Mouse (Mus musculus) heart, embryonic 16.5 days (tissue): ENCODE data around the gene Matn4. TPM values are rescaled to one million over a fixed set of nuclear protein-coding genes. Genes with fewer than 3 reads are reported as not detected.
A peak's percentile ranks its signal among the peaks of the same experiment; 100 is the strongest.

ENCODE experiments used
- ATAC-seq: fragments of 200-750 bp; cut with Nextera tagmentation; replicated peaks from 2 replicates; pipeline ENCODE4 v1.8.0; 2017; ENCODE audit warnings: moderate number of reproducible peaks; ENCODE audit not compliant: insufficient read depth, low FRiP score; ENCODE audit errors: extremely low read depth
- H3K27ac ChIP-seq: fragments of 300-500 bp; sonication (generic); 2 replicates; pipeline ENCODE4 v1.5.1; 2014; ENCODE audit warnings: mild to moderate bottlenecking, low read length, control low read depth, moderate library complexity
- H3K27me3 ChIP-seq: fragments of 300-500 bp; sonication (generic); 2 replicates; pipeline ENCODE4 v1.6.1; 2014; ENCODE audit warnings: low read length, mixed read lengths; ENCODE audit not compliant: control insufficient read depth, insufficient read depth
- H3K36me3 ChIP-seq: fragments of 300-500 bp; sonication (generic); 2 replicates; pipeline ENCODE4 v1.6.1; 2014; ENCODE audit not compliant: control insufficient read depth, insufficient read depth
- H3K4me1 ChIP-seq: fragments of 300-500 bp; sonication (generic); 2 replicates; pipeline ENCODE4 v1.6.1; 2014; ENCODE audit warnings: low read length, mixed read lengths; ENCODE audit not compliant: control insufficient read depth, insufficient read depth
- H3K4me2 ChIP-seq: fragments of 300-500 bp; sonication (generic); 2 replicates; pipeline ENCODE4 v1.6.1; 2014; ENCODE audit warnings: low read depth, mild to moderate bottlenecking, control low read depth, low read length
- H3K4me3 ChIP-seq: fragments of 300-500 bp; sonication (generic); 2 replicates; pipeline ENCODE4 v1.5.1; 2014; ENCODE audit warnings: mild to moderate bottlenecking, control low read depth, low read length
- H3K9ac ChIP-seq: fragments of 300-500 bp; sonication (generic); 2 replicates; pipeline ENCODE4 v1.6.1; 2014; ENCODE audit warnings: low read length, control low read depth
- H3K9me3 ChIP-seq: fragments of 300-500 bp; sonication (generic); replicated peaks from 2 replicates; pipeline ENCODE4 v1.6.1; 2016; ENCODE audit warnings: low read length; ENCODE audit not compliant: control insufficient read depth
- WGBS: fragments of 180-500 bp; shearing (Covaris S2); extraction: QIAGEN DNeasy Blood & Tissue Kit; methylation state at CpG from one replicate; pipeline ENCODE4 v1.1.7; 2014; 5-methylcytosine and 5-hydroxymethylcytosine counted together
- polyA plus RNA-seq: library from polyadenylated mRNA; unstranded; fragments of >200 nt; fragmentation: Nextera tagmentation; extraction: Ambion mirVana; gene quantifications from 2 replicates; pipeline ENCODE4 v1.2.1, GENCODE M21; 2015

The Matn4 gene
- polyA plus RNA-seq, 1 experiment from 2014 or later, result 7.2 TPM

DNA sequence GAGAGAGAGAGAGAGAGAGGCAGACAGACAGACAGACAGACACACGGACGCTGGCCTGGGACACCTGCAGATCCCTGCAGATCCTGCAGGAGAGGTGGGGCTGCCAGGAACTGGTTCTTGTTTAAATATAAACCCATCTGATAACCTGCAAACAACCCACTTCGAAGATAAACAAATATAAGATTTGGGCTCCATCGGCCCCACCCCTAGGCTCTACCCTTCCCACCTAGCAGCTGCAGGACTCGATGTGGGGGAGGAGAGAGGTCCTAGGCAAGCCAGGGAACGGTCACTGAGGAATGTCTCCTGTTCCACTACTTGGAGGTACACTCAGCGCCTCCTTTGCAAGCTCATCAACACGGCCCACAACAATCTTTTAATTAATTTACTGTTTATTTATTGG lies 33.3 kb upstream of the Matn4 start:
- Histone ChIP-seq H3K4me3 (no peak overlapping the region), H3K4me2 (peak overlapping the region; percentile 3; the same call in 1 of the 2 replicates), H3K4me1 (peaks cover 32% of the 10 kb centered on the region), H3K36me3 (no peaks in the 10 kb centered on the region), H3K9me3 (no peaks in the 10 kb centered on the region), H3K27ac (no peak overlapping the region), H3K27me3 (no peaks in the 10 kb centered on the region; the same call in 1 of the 2 replicates), H3K9ac (no peak overlapping the region)
- 52% methylated on average over 8 of the region's 8 CpGs for WGBS
- no peak for ATAC-seq

DNA sequence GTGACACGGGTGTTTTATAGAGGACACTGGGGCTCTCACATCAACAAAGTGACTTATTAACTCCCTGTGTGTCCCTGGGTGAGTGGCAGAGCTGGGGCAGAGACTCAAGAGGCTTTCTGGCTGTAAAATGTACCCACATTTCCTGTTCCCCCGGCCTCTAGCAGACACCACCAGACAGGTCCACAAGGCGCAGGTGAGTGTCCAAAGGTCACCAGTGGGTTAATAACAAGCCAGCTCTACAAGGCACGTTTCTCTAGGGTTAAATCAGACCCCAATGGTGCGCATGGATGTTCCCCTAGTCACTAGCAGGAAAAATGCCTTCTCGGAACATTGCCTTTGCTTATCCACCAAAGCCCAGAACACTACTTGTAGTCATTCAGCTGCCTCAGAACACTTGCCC lies 32.8 kb upstream of the Matn4 start:
- peaks cover 36% of the 10 kb centered on the region for H3K4me1 ChIP-seq
- H3K27ac ChIP-seq, result no peak overlapping the region
- H3K4me2 ChIP-seq, result no peak overlapping the region
- no peaks in the 10 kb centered on the region for H3K36me3 ChIP-seq
- H3K9me3 ChIP-seq, result no peaks in the 10 kb centered on the region
- no peak overlapping the region for H3K9ac ChIP-seq
- 68% methylated on average over 6 of the region's 6 CpGs for WGBS
- no peaks in the 10 kb centered on the region; the same call in 1 of the 2 replicates for H3K27me3 ChIP-seq
- H3K4me3 ChIP-seq, result no peak overlapping the region
- ATAC-seq, result no peak

DNA sequence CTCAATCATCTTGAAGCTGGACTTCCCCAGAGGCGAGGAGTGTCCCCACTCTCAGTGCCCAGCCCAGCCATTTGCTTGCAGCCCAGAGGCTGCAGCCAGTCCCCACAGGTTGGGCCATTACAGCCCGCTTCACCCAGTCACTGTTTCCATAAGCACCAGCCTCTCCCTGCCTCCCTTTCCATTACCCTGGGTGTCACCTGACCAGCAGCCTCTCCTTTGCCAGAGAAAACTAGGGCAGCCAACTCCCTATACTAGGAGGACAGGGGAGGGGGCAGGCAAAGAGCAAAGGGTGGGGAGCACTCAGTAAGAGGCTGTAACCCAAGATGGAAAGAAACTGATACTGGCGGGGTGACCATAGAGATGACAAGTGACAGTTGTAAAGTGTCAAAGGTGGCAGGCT lies 32.0 kb upstream of the Matn4 start:
- no peak overlapping the region for H3K4me2 ChIP-seq

DNA sequence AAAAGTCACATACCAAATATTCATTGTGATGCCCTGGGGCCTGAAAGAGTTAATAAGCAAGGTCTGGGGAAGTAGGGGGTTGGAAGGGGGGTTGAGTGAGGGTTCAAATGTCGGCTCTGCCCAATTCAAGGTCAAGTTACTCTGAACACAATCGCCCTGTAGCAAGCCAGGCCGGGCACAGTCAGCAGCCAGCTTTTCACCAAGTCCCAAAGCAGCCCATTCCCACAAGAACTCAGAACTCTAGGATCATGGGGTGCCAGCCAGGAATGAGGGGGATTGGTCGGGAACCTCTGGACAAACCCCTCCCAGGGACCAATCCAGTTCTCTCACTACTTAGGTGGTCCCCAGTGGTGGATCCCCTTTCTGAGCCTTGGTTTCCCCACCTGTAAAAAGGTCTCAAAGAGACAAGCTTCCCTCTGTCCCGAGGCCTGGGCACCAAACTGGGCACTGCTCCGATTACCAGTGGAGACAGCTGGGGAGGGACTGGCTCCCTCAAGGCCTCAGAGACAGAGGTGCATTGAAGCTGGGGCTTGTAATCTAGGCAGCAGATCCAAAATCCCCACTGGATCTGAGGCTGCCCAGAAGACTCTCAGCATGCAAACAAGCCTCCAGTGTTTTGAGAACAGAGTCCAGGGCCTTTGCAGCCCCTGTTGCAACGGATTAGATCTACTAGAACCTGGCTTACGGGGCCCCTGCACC lies 31.4 kb upstream of the Matn4 start:
- peak overlapping the region; percentile 33 for H3K27ac ChIP-seq
- no peaks in the 10 kb centered on the region for H3K9me3 ChIP-seq
- H3K9ac ChIP-seq, result 0 out of 2 replicates have a peak overlapping the region, but pooled peaks have one; percentile 18
- WGBS, result 30% methylated on average over 8 of the region's 8 CpGs
- H3K27me3 ChIP-seq, result no peaks in the 10 kb centered on the region; the same call in 1 of the 2 replicates
- H3K4me1 ChIP-seq, result peaks cover 41% of the 10 kb centered on the region
- H3K4me3 ChIP-seq, result no peak overlapping the region
- H3K36me3 ChIP-seq, result no peaks in the 10 kb centered on the region
- H3K4me2 ChIP-seq, result no peak overlapping the region
- no peak for ATAC-seq

More for the DNA sequence above, 32.0 kb upstream of the Matn4 start:
- Histone ChIP-seq H3K27me3 (no peaks in the 10 kb centered on the region; the same call in 1 of the 2 replicates), H3K9ac (0 out of 2 replicates have a peak overlapping the region, but pooled peaks have one; percentile 18), H3K36me3 (no peaks in the 10 kb centered on the region), H3K4me1 (peaks cover 41% of the 10 kb centered on the region), H3K27ac (peak overlapping the region; percentile 33), H3K9me3 (no peaks in the 10 kb centered on the region), H3K4me3 (no peak overlapping the region)
- no peak for ATAC-seq
- WGBS, result 51% methylated on average over 3 of the region's 3 CpGs

DNA sequence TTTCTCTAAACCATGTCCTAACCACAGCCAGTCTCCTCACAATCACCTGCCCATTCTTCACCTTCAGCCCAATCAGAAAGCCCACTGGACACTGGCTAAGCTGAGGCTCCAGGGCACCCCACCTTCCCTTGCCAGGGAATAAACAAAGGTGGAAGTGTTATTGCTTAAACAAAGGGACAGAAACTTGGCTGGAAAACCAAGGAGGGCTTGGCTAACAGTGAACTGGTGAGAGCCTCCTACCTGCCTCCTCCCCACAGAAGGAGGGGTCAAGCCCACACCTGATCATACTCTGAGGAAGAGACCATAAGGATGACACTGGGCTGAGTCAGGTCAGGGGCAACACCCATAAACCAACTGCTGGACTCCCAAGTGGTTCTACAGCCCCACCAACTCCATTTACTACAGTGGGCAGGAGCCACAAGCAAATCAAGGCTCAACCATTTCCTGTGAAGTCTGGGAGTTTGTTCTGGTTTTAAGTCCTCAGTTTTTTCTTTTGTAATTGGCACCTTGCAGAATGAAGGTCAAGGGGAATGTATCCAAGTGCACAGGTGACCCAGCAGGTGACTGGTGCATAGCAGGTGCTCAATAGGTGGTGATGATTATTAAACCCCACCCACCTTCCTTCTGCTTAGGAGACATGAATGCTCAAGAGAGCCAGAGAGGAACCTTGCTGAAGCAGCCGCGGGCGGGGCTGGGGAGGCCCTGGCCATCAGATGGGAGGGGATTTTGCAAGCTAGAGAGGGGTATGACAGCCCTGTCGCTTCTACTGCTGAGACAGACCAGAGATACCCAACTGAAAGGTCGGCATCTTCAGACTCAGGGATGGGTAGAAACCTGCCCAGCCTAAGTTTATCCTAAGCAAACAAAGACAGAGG lies 30.5 kb upstream of the Matn4 start:
- H3K4me2 ChIP-seq, result no peak overlapping the region
- H3K36me3 ChIP-seq, result no peaks in the 10 kb centered on the region
- 33% methylated on average over 5 of the region's 5 CpGs for WGBS
- H3K4me1 ChIP-seq, result peaks cover 40% of the 10 kb centered on the region
- ATAC-seq, result no peak
- H3K9me3 ChIP-seq, result no peaks in the 10 kb centered on the region
- no peak overlapping the region for H3K9ac ChIP-seq
- no peaks in the 10 kb centered on the region; the same call in 1 of the 2 replicates for H3K27me3 ChIP-seq
- no peak overlapping the region for H3K4me3 ChIP-seq
- no peak overlapping the region for H3K27ac ChIP-seq

DNA sequence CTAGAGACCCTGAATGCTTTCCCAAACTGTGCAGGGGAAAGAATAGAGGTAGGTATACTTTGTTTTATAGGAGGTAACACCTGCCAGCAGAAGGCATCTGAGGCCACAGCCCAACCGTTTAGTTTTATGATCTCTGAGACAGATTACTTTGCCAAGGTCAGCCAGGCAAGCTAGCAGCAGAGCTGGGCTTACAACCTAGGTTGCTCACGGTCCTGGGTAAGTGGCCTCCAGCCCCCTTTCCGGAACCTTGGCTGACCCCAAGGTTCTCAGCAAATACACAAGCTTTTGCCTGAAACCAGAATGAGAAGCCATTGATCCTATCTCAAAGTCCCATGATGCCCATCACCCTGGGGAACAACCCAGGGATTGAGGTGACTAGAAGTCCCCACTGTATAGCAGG lies 29.7 kb upstream of the Matn4 start:
- H3K36me3 ChIP-seq, result no peaks in the 10 kb centered on the region
- H3K4me2 ChIP-seq, result no peak overlapping the region
- H3K27ac ChIP-seq, result no peak overlapping the region
- H3K4me1 ChIP-seq, result peaks cover 40% of the 10 kb centered on the region
- no peak overlapping the region for H3K4me3 ChIP-seq
- ATAC-seq, result no peak
- no peaks in the 10 kb centered on the region; the same call in 1 of the 2 replicates for H3K27me3 ChIP-seq
- H3K9ac ChIP-seq, result no peak overlapping the region
- no peaks in the 10 kb centered on the region for H3K9me3 ChIP-seq
- WGBS, result 64% methylated on average over 3 of the region's 3 CpGs

DNA sequence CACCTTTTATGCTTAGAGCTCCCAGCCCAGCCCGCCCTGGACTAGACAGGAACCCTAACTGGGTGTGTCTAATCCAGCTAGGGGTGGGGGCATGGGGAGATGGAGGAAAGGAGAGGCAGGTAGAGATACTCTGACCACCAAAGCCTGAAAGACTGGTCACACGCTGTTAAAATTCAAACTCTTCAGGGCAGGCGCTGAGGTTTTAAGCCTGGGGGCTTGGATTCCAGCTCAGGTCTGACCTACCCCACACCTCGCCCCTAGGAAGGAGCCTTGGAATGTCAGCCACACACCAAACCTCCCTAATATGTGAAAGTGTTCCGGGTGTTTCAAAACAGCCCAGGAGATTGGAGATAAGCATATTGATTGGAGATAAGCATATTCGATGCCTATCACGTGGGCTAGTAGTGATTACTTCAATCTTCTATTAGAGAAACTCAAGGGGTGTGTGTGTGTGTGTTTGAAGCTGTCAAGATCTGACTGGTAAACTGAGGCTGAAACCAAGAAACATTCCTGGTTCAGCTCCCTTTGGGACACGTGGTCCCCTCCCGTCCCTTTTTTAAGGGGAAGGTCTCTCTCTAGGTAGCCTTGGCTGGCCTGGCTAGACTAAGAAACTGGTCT lies 28.4 kb upstream of the Matn4 start:
- WGBS, result 69% methylated on average over 9 of the region's 9 CpGs
- H3K36me3 ChIP-seq, result peaks cover 9% of the 10 kb centered on the region
- H3K4me1 ChIP-seq, result peaks cover 38% of the 10 kb centered on the region
- no peak overlapping the region for H3K4me3 ChIP-seq
- peak overlapping the region; percentile 25; the same call in 1 of the 2 replicates for H3K9ac ChIP-seq
- H3K9me3 ChIP-seq, result no peaks in the 10 kb centered on the region
- H3K4me2 ChIP-seq, result peak overlapping the region; percentile 53; the same call in 1 of the 2 replicates
- peak overlapping the region; percentile 63 for H3K27ac ChIP-seq
- H3K27me3 ChIP-seq, result peaks cover under 1% of the 10 kb centered on the region; the same call in 1 of the 2 replicates
- no peak for ATAC-seq

DNA sequence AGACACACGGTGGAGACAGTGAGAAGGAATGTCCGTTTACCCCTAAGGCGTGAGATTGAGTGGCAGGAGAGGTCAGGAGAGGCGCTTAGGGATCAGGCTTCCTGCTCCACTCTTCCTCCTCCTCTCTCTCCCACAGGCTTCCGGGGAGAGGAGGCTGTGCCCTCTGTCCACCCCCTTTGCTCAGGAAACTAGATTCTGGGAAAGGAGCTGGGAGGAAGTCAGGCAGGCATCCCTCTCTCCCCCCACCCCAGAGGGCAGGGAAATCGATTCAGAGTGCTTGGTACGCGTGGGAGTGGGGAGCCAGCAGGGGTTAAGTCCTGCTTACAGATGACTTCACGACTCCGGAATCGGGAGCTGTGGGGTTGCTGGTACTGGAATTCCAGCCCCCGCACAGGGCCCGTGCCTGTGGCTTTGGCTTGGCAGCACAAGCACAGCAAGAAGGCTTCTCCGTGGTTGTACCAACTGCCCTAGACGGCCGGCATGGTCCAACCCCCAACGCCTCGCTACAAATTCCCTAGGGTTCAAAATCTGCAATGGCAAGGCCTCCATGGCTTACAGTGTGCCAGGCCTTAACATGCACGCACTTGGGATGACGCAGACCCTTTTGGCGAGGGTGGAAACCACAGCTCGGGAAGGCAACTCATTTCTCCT lies 27.7 kb upstream of the Matn4 start:
- Histone ChIP-seq H3K9ac (peak overlapping the region; percentile 57), H3K27me3 (peaks cover 3% of the 10 kb centered on the region; the same call in 1 of the 2 replicates), H3K9me3 (no peaks in the 10 kb centered on the region), H3K4me1 (peaks cover 38% of the 10 kb centered on the region), H3K4me2 (peak overlapping the region; percentile 53), H3K27ac (peak overlapping the region; percentile 63), H3K4me3 (peak overlapping the region; percentile 17; the same call in 1 of the 2 replicates), H3K36me3 (peaks cover 12% of the 10 kb centered on the region)
- peak; percentile 49 for ATAC-seq
- 21% methylated on average over 22 of the region's 22 CpGs for WGBS
